Mouse (Mus musculus) left cerebral cortex, postnatal 25 days (tissue): Measurements from ENCODE around the gene Bag6. TPM values are rescaled to one million over a fixed set of nuclear protein-coding genes. Genes with fewer than 3 reads are reported as not detected.

ENCODE experiments used
- DNase-seq, 2 experiments: peaks; one replicate each; pipeline ENCODE4 v3.0.0; 2022; ENCODE audit warnings: low spot score in 2 of 2, mixed read lengths in 1 of 2
- intact Hi-C: fragments of 180-260 bp; cut with DNase I; formaldehyde crosslinking; loops from one replicate; pipeline ENCODE4 v1.15.1; 2025
- microRNA-seq, 2 experiments: library from miRNA; unstranded; fragments of <30 nt; microRNA quantifications; one replicate each; pipeline ENCODE4 v1.2.0; 2022
- total RNA-seq, 2 experiments: library from RNA; stranded (reverse); gene quantifications; 2 replicates each; pipeline ENCODE4 v1.2.3; 2021

Gene Bag6
- total RNA-seq, 2 experiments from 2014 or later = 286 to 292 TPM

- no peak for DNase-seq
- intact Hi-C loops = no loop called here
These were observed 51.7 kb downstream of the Bag6 start for GRCm38 (mm10) chr17:35186681-35187080.

GRCm38 (mm10) chr17:35187345-35187744 is 52.4 kb downstream of the Bag6 start:
- DNase-seq = no peak
- intact Hi-C loops = no loop called here

- intact Hi-C loops = no loop called here
- DNase-seq = no peak
These were observed 53.1 kb downstream of the Bag6 start, which contains the start of gene Lst1 for GRCm38 (mm10) chr17:35187959-35188610. Gene Lst1 (minus strand): TSS chr17:35188439.

GRCm38 (mm10) chr17:35189186-35189585 is 54.2 kb downstream of the Bag6 start:
- intact Hi-C loops = no loop called here
- no peak for DNase-seq

GRCm38 (mm10) chr17:35190096-35190495 is 55.1 kb downstream of the Bag6 start:
- intact Hi-C loops = no loop called here
- DNase-seq = no peak

- intact Hi-C loops = no loop called here
- DNase-seq = no peak
These were observed 56.7 kb downstream of the Bag6 start for GRCm38 (mm10) chr17:35191723-35192122.

GRCm38 (mm10) chr17:35192924-35193323 is 57.9 kb downstream of the Bag6 start:
- DNase-seq = no peak
- intact Hi-C loops = no loop called here

- intact Hi-C loops = no loop called here
- no peak for DNase-seq
These were observed 59.2 kb downstream of the Bag6 start, which contains the start of gene Ltb for GRCm38 (mm10) chr17:35193881-35194843. Gene Ltb (plus strand): TSS chr17:35194439.

GRCm38 (mm10) chr17:35194844-35195630 is 60.1 kb downstream of the Bag6 start:
- intact Hi-C loops = loop anchor here (5.0 kb wide), 1 partner anchor 37 kb away; the partner anchor contains the start of gene Atp6v1g2
- DNase-seq = no peak

- peak; percentile 78 to 83 for DNase-seq
- intact Hi-C loops = loop anchor here (5.0 kb wide), 1 partner anchor 37 kb away; the partner anchor contains the start of gene Atp6v1g2
These were observed 60.8 kb downstream of the Bag6 start for GRCm38 (mm10) chr17:35195631-35196320.

GRCm38 (mm10) chr17:35196321-35196641 is 61.3 kb downstream of the Bag6 start:
- intact Hi-C loops = loop anchor here (5.0 kb wide), 1 partner anchor 36 kb away; the partner anchor contains the start of gene Atp6v1g2
- no peak for DNase-seq

Small RNA genes within 50 kb of the gene (microRNA-seq; reads per million reads assigned to microRNA genes)
- gene Mir6973a = 0 reads per million in 2 experiments

Other genes with a start within 250 kb of the Bag6 start
- gene C2, start 236.9 kb upstream of the Bag6 start, total RNA-seq = 1 to 10 TPM; 1.5 to 3.6 TPM
- 100 to 1,000 TPM; 166 to 167 TPM for gene Ehmt2, start 236.7 kb upstream of the Bag6 start, total RNA-seq
- under 1 TPM; 0.55 to 0.66 TPM for gene Slc44a4, start 220.7 kb upstream of the Bag6 start, total RNA-seq
- gene Neu1, start 203.9 kb upstream of the Bag6 start, total RNA-seq = 10 to 100 TPM; 42.9 to 44.0 TPM
- 10 to 100 TPM in 1 of 2 experiments, 1 to 10 TPM in 1; 9.9 to 15.0 TPM for gene Hspa1b, start 175.9 kb upstream of the Bag6 start, total RNA-seq
- gene Gm20481, start 165.3 kb upstream of the Bag6 start, total RNA-seq = not detected
- 10 to 100 TPM; 10.8 to 12.6 TPM for gene Hspa1a, start 163.0 kb upstream of the Bag6 start, total RNA-seq
- gene Hspa1l, start 162.5 kb upstream of the Bag6 start, total RNA-seq = under 1 TPM; 0.27 to 0.34 TPM
- 10 to 100 TPM; 17.3 to 18.0 TPM for gene Lsm2, start 153.3 kb upstream of the Bag6 start, total RNA-seq
- gene Vars, start 134.2 kb upstream of the Bag6 start, total RNA-seq = 10 to 100 TPM; 38.0 to 44.7 TPM
- under 1 TPM; 0.30 to 0.37 TPM for gene Vwa7, start 118.6 kb upstream of the Bag6 start, total RNA-seq
- under 1 TPM; 0.60 to 0.83 TPM for gene Sapcd1, start 107.2 kb upstream of the Bag6 start, total RNA-seq
- gene Msh5, start 88.4 kb upstream of the Bag6 start, total RNA-seq = under 1 TPM; 0.76 to 0.96 TPM
- gene Clic1, start 85.2 kb upstream of the Bag6 start, total RNA-seq = 10 to 100 TPM in 1 of 2 experiments, 1 to 10 TPM in 1; 9.9 to 11.6 TPM
- 10 to 100 TPM; 12.1 to 12.5 TPM for gene Ddah2, start 76.1 kb upstream of the Bag6 start, total RNA-seq
- gene Ly6g6c, start 69.8 kb upstream of the Bag6 start, total RNA-seq = not detected
- gene Mpig6b, start 69.0 kb upstream of the Bag6 start, total RNA-seq = not detected
- gene Ly6g6e, start 58.3 kb upstream of the Bag6 start, total RNA-seq = 1 to 10 TPM; 2.4 to 2.7 TPM
- 1 to 10 TPM in 1 of 2 experiments, under 1 TPM in 1; 0.69 to 1.9 TPM for gene Ly6g6d, start 57.1 kb upstream of the Bag6 start, total RNA-seq
- gene Ly6g6f, start 49.6 kb upstream of the Bag6 start, total RNA-seq = not detected
- gene Abhd16a, start 45.9 kb upstream of the Bag6 start, total RNA-seq = 100 to 1,000 TPM; 107 to 109 TPM
- not detected for gene Ly6g5c, start 26.9 kb upstream of the Bag6 start, total RNA-seq
- gene Ly6g5b, start 19.8 kb upstream of the Bag6 start, total RNA-seq = under 1 TPM; 0.69 to 0.94 TPM
- 10 to 100 TPM; 13.1 to 15.2 TPM for gene Gpank1, start 13.7 kb upstream of the Bag6 start, total RNA-seq
- 100 to 1,000 TPM; 183 to 185 TPM for gene Csnk2b, start 13.1 kb upstream of the Bag6 start, total RNA-seq
- 10 to 100 TPM; 24.1 to 29.8 TPM for gene D17H6S53E, start 8.8 kb upstream of the Bag6 start, total RNA-seq
- gene Apom, start 3.1 kb upstream of the Bag6 start, total RNA-seq = not detected
- gene Prrc2a, start 29.7 kb downstream of the Bag6 start, total RNA-seq = 100 to 1,000 TPM; 268 to 285 TPM
- 10 to 100 TPM; 10.8 to 11.1 TPM for gene Aif1, start 40.9 kb downstream of the Bag6 start, total RNA-seq
- 10 to 100 TPM in 1 of 2 experiments, 1 to 10 TPM in 1; 6.1 to 10.1 TPM for gene Lst1, start 53.3 kb downstream of the Bag6 start, total RNA-seq
- under 1 TPM; 0.64 to 0.99 TPM for gene Ltb, start 59.3 kb downstream of the Bag6 start, total RNA-seq
- gene Tnf, start 66.8 kb downstream of the Bag6 start, total RNA-seq = not detected
- under 1 TPM; 0.34 to 0.39 TPM for gene Lta, start 70.2 kb downstream of the Bag6 start, total RNA-seq
- not detected for gene Gm16181, start 85.7 kb downstream of the Bag6 start, total RNA-seq
- gene Atp6v1g2, start 98.5 kb downstream of the Bag6 start, total RNA-seq = 100 to 1,000 TPM; 514 to 578 TPM
- gene Nfkbil1, start 100.6 kb downstream of the Bag6 start, total RNA-seq = 10 to 100 TPM; 11.7 to 12.8 TPM
- gene Ddx39b, start 106.6 kb downstream of the Bag6 start, total RNA-seq = 100 to 1,000 TPM; 207 to 209 TPM
- gene H2-D1, start 127.6 kb downstream of the Bag6 start, total RNA-seq = 10 to 100 TPM; 18.5 to 18.7 TPM
- gene H2-Q1, start 185.2 kb downstream of the Bag6 start, total RNA-seq = under 1 TPM; 0.39 to 0.96 TPM
- under 1 TPM; 0.30 to 0.78 TPM for gene H2-Q2, start 207.1 kb downstream of the Bag6 start, total RNA-seq
- 1 to 10 TPM; 1.4 to 1.9 TPM for gene H2-Q4, start 244.4 kb downstream of the Bag6 start, total RNA-seq